Mouse (Mus musculus): Measurements from ENCODE around the gene Dok1. TPM values are rescaled to one million over a fixed set of nuclear protein-coding genes. Genes with fewer than 3 reads are reported as not detected.

Dok1 gene
- total RNA-seq, 2 experiments from 2014 or later, result 2.8 to 4.3 TPM

DNA sequence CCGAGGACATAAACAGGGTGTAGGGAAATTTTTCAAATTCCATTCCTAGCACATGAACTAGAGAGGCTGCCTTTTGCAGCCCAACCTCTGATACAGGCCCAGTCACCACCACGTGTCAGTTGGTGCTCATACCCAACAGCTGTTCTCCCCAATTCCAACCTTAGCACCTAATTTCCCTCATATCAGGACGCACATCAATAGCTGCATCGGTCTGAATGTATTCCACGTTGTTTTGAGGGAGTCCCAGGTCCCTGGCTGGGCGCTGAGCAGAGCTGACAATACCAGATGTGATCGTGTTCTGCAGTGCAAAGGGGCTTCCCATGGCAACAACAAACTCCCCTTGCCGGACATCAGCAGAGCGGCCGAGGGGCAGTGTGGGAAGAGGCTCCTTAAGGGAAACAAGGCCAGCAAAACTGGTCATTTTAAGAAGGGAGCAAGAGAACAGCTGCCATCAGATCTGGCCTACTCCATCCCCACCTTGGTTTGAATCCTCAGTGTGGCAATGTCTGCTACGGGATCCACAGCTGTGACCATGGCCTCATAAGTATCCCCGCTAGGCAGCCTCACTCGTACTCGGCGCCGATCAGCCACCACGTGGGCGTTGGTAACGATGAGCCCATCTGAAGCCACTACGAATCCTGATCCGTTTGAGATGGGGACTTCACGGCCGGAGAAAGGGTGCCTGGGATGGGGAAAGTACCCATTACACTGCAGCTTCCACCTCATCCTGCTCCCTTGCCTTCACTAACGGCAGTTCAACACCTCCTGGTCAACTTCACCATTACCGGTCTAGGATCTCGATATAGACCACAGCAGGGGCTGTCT, 20.1 kb upstream of the Dok1 start:
- peak; percentile 32 to 36 for DNase-seq
- intact Hi-C loops (cut with DNase I), result loop anchor here (5.0 kb wide), 1 partner anchor 364 kb away; no protein-coding TSS in a partner anchor

GRCm38 (mm10) chr6:83049367-83049766, 16.1 kb upstream of the Dok1 start:
- DNase-seq, result no peak
- intact Hi-C loops (cut with DNase I), result no loop called here

DNA sequence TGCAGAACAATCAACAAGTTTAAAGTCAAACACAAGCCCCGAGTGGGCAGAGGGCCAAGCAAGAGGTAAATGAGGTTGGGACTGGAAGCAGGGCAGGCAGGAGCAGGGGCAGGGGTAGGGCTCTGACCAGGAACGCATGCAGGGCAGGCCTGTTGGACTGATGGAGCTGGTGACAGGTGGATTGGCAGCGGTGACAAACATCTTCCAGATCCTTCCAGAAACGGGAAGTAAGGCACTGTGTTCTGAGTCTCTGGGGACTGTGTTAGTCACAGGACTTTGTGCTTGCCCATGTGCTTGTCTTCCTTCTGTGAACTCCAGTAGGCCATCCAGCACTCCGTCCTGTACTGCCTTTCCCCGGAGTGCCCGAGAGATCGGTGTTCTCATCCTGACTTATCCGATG, 11.5 kb upstream of the Dok1 start:
- DNase-seq, result peak; percentile 38 to 39

DNA sequence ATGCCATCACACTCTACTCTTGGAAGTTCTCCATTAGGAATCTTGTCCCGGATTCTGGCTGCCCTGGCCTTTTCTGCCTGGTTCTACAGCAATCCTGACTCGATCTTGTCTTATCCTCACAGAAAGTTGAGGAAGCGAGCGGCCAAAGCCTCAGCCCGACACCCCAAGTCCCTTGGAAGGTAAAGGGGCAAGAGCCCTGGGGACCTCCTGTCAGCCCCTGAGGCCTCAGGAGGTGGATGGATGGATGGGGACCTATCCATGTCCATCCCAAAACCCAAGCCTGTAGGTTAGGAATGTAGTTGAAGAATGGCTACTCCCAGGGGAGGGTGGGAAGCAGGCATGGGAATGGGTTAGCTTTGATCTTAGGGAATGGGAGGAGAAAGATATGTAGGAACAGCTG, 10.7 kb upstream of the Dok1 start:
- no peak for DNase-seq
- intact Hi-C loops (cut with DNase I), result no loop called here

More for the DNA sequence above, 11.5 kb upstream of the Dok1 start:
- intact Hi-C loops (cut with DNase I), result no loop called here

GRCm38 (mm10) chr6:83043561-83043960, 10.3 kb upstream of the Dok1 start:
- intact Hi-C loops (cut with DNase I), result no loop called here
- DNase-seq, result no peak

DNA sequence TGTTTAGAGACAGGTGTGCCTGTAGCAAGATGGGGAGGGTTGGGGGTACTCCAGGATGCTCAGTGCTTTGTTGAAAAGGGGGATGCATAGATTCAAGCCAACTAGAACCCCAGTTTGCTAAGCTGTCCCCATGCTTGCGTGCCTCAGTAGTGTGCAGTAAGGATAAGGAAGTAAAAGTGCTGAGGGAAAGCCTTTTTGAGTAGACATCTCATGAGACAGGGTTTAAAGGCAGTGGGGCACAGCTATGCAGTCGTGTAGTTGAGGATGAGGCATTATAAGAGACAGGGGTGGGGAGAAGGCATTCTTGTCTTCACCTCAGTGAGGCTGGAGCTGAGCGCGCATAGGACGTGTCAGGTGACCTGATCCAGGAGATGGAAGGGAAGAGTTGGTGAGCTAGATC, 7.3 kb upstream of the Dok1 start:
- no peak for DNase-seq
- intact Hi-C loops (cut with DNase I), result no loop called here

DNA sequence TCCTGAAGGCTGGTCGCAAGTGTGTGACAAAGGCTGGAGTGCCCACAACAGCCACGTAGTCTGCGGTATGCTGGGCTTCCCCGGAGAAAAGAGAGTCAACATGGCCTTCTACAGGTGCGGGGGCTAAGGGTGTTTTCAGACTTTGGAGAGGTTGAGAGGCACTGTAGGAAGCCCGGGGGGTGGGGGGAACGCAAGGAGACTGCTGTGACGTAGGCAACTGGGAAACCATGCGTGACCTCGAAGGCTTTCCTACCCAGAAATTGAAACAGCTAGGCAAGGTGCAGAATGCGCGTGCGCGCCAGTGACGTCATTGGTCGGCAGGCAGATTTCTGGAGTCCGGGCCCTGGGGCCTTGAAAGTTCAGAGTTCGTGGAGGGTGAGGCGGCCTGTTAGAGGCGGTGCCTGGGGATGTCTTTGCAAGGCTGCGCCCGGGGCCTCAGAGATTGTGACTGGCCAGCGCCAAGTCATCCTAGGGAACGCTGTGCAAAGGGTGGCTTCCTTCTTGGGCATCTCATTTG, 5.3 kb upstream of the Dok1 start:
- intact Hi-C loops (cut with DNase I), result no loop called here

GRCm38 (mm10) chr6:83037188-83037587, 3.9 kb upstream of the Dok1 start:
- no peak for DNase-seq
- intact Hi-C loops (cut with DNase I), result no loop called here

More for the DNA sequence above, 5.3 kb upstream of the Dok1 start:
- DNase-seq, result peak; percentile 90 to 96

DNA sequence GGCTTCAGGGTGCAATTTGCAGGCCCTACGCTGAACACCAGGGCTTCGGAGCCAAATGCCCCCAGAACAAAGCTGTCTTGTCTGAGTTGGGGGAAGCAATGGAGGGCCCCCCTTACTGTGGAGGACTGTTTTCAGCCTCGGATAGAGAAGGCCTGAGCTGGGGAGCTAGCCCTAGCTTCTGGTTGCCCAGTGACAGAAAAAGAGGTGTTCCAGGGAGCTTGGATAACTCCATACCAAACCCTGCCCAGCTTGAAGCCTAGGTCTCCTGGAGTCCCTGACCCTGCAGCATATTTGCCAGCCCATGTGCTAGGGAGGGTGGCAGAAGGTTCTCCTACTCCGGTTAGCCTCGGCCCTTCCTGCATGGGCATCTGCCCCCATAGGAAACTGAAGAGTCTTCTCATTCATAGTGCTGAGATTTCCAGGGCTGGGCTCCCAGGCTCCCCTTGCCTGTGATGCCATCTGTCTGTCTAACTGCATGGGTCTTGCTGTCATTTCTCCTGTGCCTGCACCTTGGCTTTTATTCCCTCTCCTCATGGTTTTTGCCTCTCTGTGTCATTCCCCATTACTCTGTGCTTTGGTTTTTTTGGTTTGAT, 1.3 kb upstream of the Dok1 start:
- no peak for DNase-seq
- intact Hi-C loops (cut with DNase I), result no loop called here

DNA sequence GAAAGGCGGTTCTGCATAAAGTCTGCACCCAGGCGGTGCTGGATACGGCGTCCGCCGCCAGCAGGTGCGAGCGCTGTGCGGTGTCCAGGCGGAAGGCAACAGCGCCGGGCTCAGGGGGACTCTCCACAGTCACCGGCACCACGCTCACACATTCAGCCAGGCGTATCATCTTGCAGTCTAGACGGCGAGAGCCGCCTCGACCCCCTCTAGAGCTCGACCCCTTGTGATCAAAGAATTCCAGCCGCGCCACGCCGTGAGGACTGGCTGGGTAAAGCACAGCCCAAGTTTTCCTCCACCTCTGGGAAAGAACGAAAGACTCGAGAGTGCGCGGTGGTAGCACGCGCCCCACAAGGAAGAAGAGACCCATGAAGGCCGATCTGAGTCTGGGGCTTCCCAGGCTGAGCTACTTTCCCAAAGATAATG, 491 bp downstream of the Dok1 start:
- DNase-seq, result no peak
- intact Hi-C loops (cut with DNase I), result loop anchor here (2.0 kb wide), 1 partner anchor 36 kb away; no protein-coding TSS in a partner anchor

DNA sequence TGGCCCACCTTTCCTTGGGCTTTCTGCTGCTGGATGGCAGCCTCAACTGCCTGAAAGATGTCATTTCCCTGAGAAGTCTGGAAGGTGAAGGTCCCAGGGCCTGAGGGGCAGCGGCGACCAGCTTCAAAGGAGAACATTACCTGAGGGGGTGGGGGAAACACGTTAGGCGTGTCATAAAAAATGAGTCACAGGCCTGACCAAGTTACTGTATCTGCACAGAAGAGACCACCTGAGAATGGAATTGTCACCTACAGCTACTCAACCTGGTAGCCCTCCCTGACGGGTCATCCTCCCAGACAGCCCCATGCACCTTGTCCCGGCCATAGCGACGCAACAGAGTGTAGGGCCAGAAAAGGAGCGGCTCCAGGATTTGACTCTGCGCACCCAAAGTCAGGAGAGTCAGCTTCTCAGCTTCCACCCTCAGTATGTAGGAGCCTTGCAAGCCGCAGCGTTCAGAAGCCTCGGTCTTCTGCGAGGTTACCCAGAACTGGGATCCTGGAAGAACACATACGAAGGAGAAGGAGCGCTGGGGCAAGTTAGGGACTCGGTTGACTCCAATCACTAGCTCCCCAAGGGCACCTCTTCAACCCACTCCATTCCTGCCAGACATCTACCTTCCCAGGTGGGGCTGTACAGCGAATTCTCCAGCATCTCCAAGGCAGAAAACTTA, 1.2 kb downstream of the Dok1 start:
- DNase-seq, result no peak
- intact Hi-C loops (cut with DNase I), result loop anchor here (2.0 kb wide), 1 partner anchor 35 kb away; no protein-coding TSS in a partner anchor

DNA sequence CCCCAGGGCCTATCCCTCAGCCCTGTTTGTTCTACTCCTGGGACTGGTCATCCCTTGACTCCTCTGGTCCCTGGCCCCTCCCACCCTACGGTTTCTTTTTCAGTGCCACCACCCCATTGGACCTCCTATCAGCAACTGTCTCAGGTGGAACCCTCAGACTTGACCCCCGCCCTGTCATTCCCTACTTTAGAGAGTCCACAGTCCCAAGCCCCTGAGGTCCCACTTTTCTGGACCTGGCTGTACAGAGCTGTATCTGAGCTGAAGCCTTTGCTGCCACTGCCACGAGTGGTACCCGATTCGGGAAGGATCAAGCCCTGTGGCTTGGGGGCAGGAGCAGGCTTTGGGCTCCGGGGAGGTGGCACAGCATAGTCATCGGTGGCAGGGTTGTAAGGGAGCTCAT, 2.2 kb downstream of the Dok1 start:
- no peak for DNase-seq
- intact Hi-C loops (cut with DNase I), result no loop called here

DNA sequence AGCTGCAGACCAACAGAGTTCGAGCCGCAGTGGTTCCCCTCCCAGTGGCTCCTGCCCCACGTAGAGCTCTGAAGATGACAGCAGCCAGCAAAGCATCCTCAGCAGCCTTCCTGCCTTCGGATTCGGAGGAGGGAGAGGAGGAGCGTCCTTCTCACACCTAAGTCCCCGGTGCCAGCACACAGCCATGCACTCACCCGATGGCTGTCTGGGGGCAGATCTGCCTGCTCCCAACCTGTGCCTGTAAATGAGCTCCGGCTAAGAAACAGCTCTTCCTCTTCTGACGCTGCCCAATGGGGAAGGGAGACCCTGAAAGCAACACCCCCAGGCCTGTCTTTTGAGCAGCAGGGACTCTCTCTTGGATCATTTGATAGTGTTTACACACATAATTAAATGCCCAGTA, 3.5 kb downstream of the Dok1 start:
- intact Hi-C loops (cut with DNase I), result no loop called here
- no peak for DNase-seq

DNA sequence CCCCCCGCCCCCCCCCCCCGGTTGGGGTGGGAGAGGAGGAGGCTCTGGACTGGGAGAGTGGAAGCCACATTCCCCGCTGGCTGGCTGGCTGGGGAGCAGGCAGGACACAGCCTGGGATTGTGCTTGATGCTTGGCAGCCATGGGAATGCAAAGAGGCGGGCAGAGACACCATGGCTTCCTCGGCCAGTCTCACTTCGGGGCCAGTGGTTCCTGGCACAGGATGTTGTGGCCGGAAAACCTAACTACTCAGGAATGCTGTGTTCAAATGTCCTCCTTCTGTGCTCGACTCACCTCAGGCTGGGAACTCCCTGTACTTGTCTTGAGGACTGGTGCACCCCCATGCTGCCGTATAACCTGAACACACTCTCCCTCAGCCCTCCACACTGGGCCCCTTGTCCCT, 5.6 kb downstream of the Dok1 start:
- intact Hi-C loops (cut with DNase I), result no loop called here
- no peak for DNase-seq

GRCm38 (mm10) chr6:83027293-83027692, 6.0 kb downstream of the Dok1 start:
- DNase-seq, result no peak
- intact Hi-C loops (cut with DNase I), result no loop called here

DNA sequence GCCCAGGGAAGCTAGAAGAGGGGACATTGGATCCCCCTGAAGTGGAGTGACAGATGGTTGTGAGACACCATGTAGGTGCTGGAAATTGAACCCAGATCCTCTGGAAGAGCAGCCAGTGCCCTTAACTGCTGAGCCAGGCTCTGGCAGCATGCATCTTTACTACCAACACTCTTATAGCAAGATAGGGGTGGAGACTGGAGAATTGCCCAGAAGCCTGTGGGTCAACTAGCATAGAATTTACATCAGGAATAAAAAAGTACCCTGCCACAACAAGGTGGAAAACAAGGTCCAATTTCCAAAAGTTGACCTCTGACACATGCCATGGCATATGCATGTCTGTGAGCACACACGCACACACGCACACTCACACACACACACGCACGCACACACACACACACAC, 8.1 kb downstream of the Dok1 start:
- DNase-seq, result no peak
- intact Hi-C loops (cut with DNase I), result no loop called here

DNA sequence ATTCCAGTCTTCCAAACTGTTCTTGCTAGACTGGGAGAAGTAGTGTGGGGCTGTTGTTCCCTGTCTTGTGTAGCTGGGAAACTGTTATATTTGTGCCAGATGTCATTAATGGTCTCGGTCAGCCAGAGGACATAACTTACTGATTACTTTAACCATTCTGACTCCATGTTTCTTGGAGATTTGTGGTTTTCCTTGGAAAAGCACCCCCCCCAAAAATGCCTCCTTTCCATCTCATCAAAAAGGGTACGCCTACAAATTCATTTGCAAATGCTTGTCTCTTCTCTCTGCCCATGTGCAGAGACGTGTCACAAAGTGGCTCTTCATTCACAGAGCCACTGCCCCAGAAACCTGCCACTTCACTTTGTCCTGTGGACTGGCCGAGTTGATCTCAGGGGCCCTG, 8.8 kb downstream of the Dok1 start:
- DNase-seq, result no peak
- intact Hi-C loops (cut with DNase I), result no loop called here

- intact Hi-C loops (cut with DNase I), result no loop called here
- DNase-seq, result no peak
Observed at GRCm38 (mm10) chr6:83023786-83024185, 9.5 kb downstream of the Dok1 start.

DNA sequence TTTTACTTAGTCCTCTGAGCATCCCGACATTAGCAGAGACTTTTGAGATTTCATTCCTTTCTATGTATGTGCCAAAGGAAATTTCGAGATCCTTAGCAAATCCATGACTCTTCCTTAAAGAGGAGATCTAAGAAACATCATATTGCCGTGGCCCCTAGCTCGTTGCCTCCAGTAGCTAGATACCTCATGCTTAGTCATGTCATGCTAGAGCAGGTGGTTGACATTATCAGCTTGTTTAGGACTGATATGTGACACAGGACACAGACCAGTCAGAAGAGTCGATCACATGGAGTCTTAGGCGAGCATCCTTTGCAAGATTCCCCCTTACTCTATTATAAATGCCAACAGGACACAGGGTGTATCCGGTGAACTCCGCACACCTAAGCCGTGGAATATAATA, 10.3 kb downstream of the Dok1 start:
- no peak for DNase-seq
- intact Hi-C loops (cut with DNase I), result no loop called here

GRCm38 (mm10) chr6:83020836-83021593, 12.3 kb downstream of the Dok1 start:
- intact Hi-C loops (cut with DNase I), result no loop called here
- DNase-seq, result no peak

GRCm38 (mm10) chr6:83020121-83020520, 13.2 kb downstream of the Dok1 start:
- no peak for DNase-seq
- intact Hi-C loops (cut with DNase I), result no loop called here
